Mouse (Mus musculus) embryo, embryonic 10 days (tissue): ENCODE data around the gene BC028528.
"Not testable (repeated sequence)": the region's sequence is repeated elsewhere in the genome, so short reads cannot be mapped to it uniquely, and the experiment has no call there.

Source experiments
- DNase-seq: peaks from one replicate; pipeline ENCODE4 v3.0.0-alpha.2; 2015; ENCODE audit warnings: low spot score

Gene BC028528

GRCm38 (mm10) chr3:95891211-95892065 is at the start of gene BC028528:
Gene BC028528, minus strand, starts transcription at chr3:95892005.
- peak; percentile 75 for DNase-seq

GRCm38 (mm10) chr3:95938835-95939234 is 47.0 kb upstream of the BC028528 start:
- DNase-seq: peak; percentile 46

- no peak for DNase-seq
These were observed 46.4 kb upstream of the BC028528 start for GRCm38 (mm10) chr3:95938217-95938616.

GRCm38 (mm10) chr3:95934448-95934847 is 42.6 kb upstream of the BC028528 start:
- DNase-seq: no peak

GRCm38 (mm10) chr3:95933111-95933750 is 41.4 kb upstream of the BC028528 start:
- DNase-seq: no peak

- no peak for DNase-seq
These were observed 40.8 kb upstream of the BC028528 start for GRCm38 (mm10) chr3:95932566-95932965.

- no peak for DNase-seq
These were observed 40.4 kb upstream of the BC028528 start for GRCm38 (mm10) chr3:95932157-95932556.

GRCm38 (mm10) chr3:95931471-95931870 is 39.7 kb upstream of the BC028528 start:
- no peak for DNase-seq

- DNase-seq: no peak
These were observed 38.6 kb upstream of the BC028528 start for GRCm38 (mm10) chr3:95930471-95930789.

GRCm38 (mm10) chr3:95929581-95930470 is 38.0 kb upstream of the BC028528 start:
- peak; percentile 63 for DNase-seq

- DNase-seq: peak; percentile 99
These were observed 37.1 kb upstream of the BC028528 start, which contains the start of gene Anp32e for GRCm38 (mm10) chr3:95928658-95929503. Gene Anp32e, plus strand, starts transcription at chr3:95929246.

GRCm38 (mm10) chr3:95928261-95928657 is 36.5 kb upstream of the BC028528 start:
- no peak for DNase-seq

- DNase-seq: no peak
These were observed 33.3 kb upstream of the BC028528 start for GRCm38 (mm10) chr3:95925087-95925486.

- no peak for DNase-seq
These were observed 32.4 kb upstream of the BC028528 start for GRCm38 (mm10) chr3:95924185-95924584.

GRCm38 (mm10) chr3:95923429-95923828 is 31.6 kb upstream of the BC028528 start:
- DNase-seq: not testable (repeated sequence)

GRCm38 (mm10) chr3:95920532-95920931 is 28.7 kb upstream of the BC028528 start:
- DNase-seq: not testable (repeated sequence)

- DNase-seq: no peak
These were observed 25.0 kb upstream of the BC028528 start for GRCm38 (mm10) chr3:95916760-95917159.

GRCm38 (mm10) chr3:95914706-95915105 is 22.9 kb upstream of the BC028528 start:
- DNase-seq: no peak

- no peak for DNase-seq
These were observed 15.8 kb upstream of the BC028528 start for GRCm38 (mm10) chr3:95907613-95908012.

- peak; percentile 90 for DNase-seq
These were observed 15.1 kb upstream of the BC028528 start for GRCm38 (mm10) chr3:95906860-95907259.

- DNase-seq: peak; percentile 87
These were observed 14.2 kb upstream of the BC028528 start for GRCm38 (mm10) chr3:95905940-95906492.
